Mouse (Mus musculus) frontal cortex, postnatal 10 days (tissue): ENCODE measurements around the gene Stx17.

Source experiments
- DNase-seq, 2 experiments: peaks; one replicate each; pipeline ENCODE4 v3.0.0; 2022; ENCODE audit warnings: low spot score in 2 of 2, mixed read lengths in 1 of 2

Gene Stx17

DNA sequence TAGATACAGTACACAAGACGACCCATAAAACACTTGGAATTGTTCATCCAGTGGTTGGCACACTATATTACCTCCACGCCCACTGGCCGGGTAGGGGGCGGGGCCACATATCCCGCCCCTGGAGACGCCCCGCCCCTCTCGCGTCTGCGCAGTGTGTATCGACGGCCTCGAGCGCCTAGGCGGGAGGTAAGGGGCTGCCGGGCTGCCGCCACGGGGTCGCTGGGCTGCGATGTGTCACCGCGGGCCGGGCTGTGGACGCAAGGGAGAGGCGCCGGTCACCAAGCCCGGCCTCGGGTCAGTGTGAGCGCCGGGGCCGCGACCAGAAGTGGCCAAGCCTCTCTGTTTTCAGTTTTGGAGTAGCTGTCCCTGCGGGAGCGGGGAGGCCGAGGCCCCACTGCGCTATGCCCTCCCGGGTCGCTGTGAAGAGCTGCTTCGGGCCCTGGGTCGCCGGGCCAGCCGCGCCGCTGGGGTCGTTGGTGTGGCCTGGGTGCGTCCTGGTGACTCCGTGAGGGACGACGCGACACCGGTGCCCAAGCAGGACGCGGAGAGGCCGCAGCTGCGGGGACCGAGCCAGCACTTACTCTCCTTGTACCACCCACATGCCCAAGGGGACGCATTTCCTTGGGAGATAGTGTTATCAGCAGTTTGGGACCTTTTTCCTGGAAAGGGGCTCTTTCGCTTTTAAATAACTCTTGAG lies at the start of gene Stx17:
Gene Stx17, plus strand, starts transcription at position 143 of the 697 bp plus-strand sequence.
- DNase-seq, result peak; percentile 73 to 84

DNA sequence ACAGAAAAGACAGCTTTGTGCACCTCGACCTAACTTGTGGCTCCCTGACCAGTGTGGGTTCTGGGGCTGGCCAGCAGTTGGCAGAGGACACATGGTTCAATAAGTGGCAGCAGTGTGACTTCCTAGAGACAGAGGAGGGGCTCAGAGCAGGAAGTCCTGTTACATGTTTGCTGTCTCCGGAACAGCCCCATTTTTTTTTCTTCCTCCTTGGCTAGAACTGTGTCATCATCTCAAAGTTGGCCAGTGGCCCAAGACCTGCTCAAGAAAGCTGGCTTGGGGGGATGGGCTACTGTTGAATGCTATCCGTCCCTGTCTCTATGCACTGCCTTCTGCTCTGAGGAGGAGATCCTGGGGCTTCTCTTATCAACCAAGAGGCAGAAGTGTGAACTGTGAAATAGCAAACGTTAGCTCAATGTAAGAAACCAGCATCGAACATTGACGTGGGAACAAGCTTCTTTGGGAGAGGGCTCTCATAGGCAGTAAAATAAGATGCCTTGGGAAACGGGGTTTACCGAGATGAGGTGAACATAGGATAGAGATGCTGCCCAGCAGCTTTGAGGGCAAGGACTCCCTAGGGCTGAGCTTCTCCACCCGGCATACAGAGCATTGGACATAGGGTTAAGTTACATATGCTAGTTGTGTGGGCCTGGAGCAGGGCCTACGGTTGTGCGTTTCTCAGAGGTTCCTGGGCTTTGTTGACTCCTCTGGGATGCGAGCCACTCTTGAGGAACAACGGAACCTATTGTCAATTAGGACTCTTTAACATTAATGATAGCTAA lies 47.8 kb upstream of the Stx17 start:
- DNase-seq, result no peak

GRCm38 (mm10) chr4:48078213-48078612 lies 46.5 kb upstream of the Stx17 start:
- no peak for DNase-seq

- DNase-seq, result no peak
Measured at GRCm38 (mm10) chr4:48079285-48080039, 45.3 kb upstream of the Stx17 start.

DNA sequence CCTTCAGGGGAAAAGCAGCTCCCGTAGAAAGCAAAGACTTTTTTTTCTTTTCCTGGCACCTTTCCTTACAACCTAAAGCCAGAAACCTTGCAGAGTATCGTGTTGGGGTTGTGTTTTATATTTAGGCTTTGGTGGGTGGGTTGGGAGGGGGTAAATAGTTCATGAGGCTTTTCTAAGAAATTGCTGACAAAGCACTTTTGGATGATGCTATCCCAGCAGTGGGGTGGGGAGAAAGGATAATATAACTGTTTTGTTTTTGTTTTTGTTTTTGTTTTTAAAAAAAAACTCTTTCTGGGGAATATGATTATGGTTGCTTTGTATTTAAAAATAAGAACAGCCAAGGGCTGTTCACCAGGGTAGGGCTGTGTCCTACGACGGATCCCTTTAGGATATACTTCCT lies 41.3 kb upstream of the Stx17 start:
- DNase-seq, result no peak

DNA sequence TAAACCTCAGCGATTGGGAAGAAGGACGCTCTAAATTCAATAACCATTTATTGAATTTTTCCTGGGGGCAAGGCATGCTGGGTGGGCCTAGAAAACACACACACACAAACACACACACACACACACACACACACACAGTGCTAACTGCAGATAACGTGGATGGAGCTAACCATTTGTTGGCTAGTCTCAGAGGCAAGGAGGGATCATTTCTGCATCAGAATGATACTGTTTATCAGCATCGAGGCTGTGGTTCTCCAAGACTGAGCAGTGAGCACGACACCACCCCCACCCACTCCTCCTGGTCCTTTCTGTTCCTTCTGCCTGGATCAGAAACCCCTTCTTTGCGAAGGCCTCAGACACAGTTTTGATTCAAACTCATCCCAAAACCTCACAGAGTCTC lies 38.1 kb upstream of the Stx17 start:
- DNase-seq, result no peak

DNA sequence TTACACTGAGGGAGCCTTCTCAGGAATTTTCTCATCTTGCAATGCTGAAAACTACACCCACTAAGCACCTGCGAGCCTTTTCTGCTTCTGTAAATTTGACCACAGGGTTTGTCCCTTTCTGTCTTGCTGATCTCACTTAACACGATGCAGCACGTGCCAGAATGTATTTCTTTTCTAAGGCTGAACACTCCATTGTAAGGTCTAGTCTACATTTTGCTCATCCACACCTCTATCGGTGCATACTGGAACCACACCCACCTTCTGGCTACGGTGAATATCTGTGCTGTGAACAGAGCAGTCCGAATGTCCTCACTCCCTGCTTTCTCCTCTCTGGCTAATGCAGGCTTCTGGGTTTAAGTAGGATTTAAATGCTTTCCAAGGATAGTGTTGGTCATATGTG lies 37.2 kb upstream of the Stx17 start:
- no peak for DNase-seq

- no peak for DNase-seq
Measured at GRCm38 (mm10) chr4:48093221-48093620, 31.5 kb upstream of the Stx17 start.

DNA sequence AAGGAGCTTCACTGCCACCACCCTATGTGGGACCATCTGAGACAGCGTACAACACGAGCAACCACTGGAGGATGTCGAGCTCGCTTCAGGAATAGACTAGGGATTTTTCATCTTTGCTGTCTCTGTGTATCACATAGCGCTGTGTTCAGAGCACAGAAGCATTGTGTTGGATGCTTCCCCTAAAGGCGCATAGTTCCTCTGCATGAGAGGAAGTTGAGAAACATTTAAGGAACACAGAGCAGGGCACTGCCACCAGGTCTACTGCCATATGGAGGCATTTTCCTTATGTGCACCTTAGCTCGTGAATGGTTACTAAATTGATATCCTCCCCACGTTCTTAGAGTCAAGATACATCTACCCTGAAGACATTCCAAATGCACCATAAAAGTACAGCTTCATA lies 24.5 kb upstream of the Stx17 start:
- no peak for DNase-seq

GRCm38 (mm10) chr4:48101981-48102380 lies 22.7 kb upstream of the Stx17 start:
- DNase-seq, result no peak

- no peak for DNase-seq
Measured at GRCm38 (mm10) chr4:48105387-48105786, 19.3 kb upstream of the Stx17 start.

DNA sequence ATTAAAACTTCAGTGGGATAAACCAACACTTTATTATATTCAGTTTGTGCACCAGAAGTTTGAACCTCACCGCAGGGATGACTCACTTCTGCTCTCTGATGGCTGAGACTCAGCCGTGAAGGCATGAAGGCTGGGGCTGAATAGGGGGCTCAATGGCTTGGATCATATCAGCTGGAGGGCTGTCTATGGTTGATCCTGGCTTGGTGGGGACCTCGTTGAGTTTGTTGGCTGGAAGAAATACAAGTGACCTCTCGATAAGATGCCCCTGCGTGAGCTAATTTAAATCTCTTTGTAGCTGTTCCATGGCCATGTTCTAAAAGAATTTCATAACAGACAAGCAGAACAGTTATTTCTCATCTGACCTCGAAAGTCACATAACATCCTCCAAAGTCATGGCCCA lies 17.6 kb upstream of the Stx17 start:
- no peak for DNase-seq

- DNase-seq, result no peak
Measured at GRCm38 (mm10) chr4:48108591-48108990, 16.1 kb upstream of the Stx17 start.

DNA sequence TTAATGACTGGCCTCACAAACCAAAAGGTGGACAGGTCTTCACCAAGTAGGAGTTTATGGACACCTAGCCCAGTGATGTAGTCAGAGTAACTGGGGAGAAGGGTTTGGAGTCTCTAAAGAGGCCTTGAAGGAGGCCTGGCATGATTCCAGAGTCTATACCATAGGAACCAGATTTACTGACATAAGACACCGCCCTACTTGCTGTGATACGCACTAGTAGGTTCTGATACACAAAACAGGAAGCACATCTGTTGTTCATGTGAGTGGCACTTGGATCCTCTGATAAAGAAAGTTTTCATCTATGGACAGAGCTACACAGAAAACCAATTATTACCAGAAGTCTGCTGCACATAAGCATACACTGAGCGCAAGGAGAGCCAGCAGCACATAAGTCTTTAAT lies 14.4 kb upstream of the Stx17 start:
- no peak for DNase-seq

- no peak for DNase-seq
Measured at GRCm38 (mm10) chr4:48116191-48116590, 8.5 kb upstream of the Stx17 start.

GRCm38 (mm10) chr4:48124416-48124772 lies 321 bp upstream of the Stx17 start:
- DNase-seq, result no peak

- DNase-seq, result no peak
Measured at GRCm38 (mm10) chr4:48130314-48130713, 5.6 kb downstream of the Stx17 start.

DNA sequence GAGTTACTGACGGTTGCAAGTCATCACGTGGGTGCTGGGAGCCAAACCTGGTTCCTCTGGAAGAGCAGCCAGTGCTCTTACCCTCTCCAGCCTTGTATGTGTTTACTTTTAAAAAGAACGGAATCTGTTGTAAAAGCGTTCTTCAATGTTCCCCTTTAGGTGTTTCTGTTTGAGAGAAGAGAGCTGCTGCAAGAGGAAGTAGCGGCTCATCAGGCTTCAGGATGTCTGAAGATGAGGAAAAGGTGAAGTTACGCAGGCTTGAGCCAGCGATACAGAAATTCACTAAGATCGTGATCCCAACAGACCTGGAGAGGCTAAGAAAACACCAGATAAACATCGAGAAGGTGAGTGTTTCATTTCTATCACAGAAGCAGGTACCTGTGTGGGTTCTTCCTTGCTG lies 6.9 kb downstream of the Stx17 start:
- DNase-seq, result no peak

- DNase-seq, result no peak
Measured at GRCm38 (mm10) chr4:48132721-48133120, 8.0 kb downstream of the Stx17 start.

DNA sequence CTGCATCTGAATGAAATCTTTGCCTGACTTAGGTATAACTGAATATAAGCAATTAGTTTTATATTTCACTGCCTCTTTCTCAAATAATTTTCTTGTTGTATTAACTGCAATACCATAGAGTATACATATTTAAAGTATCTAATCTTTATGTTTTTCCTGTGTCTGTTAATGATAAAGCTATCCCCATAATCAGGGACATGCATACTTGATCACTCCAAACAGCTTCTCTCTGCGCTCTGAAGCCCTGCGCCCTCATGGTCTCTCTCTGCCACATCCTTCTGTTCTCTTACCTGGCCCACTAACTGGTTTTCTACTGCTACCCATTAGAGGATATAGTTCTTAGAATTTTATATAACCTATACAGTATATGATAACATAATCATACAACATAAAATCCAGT lies 24.8 kb downstream of the Stx17 start:
- DNase-seq, result no peak

DNA sequence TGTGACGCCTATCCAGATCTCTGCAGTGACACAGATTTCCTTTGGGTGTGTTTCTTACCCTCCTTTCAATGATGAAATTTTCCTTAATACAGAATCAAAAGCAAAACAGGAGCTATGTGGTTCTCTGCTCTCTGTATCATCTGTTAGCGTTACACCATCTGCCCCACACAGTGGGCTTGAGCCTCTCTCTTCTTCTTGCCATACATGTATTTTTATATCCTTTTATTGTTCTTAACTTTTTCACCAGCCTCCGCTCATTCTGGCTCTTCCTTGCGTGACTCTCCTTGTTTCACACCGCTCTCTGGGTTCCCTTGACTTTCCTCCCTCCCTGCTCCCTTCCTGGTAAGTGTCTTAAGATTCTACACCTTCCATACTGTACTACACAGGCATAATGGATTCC lies 28.5 kb downstream of the Stx17 start:
- no peak for DNase-seq

- DNase-seq, result no peak
Measured at GRCm38 (mm10) chr4:48155864-48156263, 31.1 kb downstream of the Stx17 start.

DNA sequence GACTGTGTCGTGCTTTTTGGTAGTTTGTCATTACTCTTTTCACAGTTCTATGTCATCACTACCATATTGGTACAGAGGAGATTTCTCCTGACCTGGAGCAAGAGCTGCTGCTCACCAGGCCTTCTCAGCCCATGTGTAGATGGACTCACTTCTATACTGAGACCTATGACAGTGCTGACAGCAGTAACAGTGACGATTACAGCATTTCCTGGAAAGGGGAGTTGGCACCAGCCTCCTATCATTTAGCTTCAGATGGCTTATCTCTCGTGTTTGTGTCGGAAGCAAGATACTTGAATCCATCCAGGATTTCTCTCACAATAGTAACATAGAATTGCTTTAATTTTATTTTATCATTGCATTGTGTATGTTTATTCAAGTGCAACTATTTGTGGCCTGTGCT lies 35.7 kb downstream of the Stx17 start:
- no peak for DNase-seq
